21 mouse cellular contexts compared by ENCODE assay signal in the genomic region with DNA sequence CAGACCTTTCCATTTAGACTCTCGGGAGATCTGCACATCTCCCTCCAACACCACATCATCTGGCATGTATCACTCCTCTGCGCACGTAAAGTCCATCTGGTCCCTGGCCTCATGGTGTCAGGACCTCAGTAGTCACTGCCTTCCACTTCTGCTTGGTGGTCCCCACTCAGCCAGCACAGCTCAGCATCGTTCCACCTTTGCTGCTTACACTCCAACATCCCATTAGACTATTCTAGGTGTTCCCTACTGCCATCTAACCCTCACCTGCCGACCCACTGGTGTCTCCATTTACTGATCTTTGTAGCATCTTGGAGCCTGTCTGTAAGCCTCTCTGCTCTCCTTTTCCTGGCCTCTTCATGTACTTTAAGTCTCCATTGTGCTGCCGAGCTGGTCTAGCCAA.
DNase-seq lines count a peak whose midpoint lies in the region; ATAC-seq lines count a peak whose summit lies in the region.
"Had no signal": no experiment of that assay in that cellular context is flagged by ENCODE, and none has a peak within 500 bp of the region (broad histone marks: within the 10 kb centered on the region; RNA-seq: fewer than 3 reads in every experiment).

No protein-coding gene starts in this region.

- DNase-seq in heart, embryonic 10.5 days (ENCODE audit: low spot score) = peak; percentile 58
- no peak for DNase-seq in heart, postnatal 14 days
- no peak for DNase-seq in midbrain, embryonic 10.5 days (ENCODE audit: low spot score)
- DNase-seq: adrenal gland, adult 2 months; adrenal gland, postnatal 10 days; adrenal gland, postnatal 25 days; cerebellum, adult 11 months; cerebellum, adult 18-20 months; cerebellum, adult 8-10 months; cerebellum, adult 9-11 months; cerebellum, postnatal 14 days; cerebellum, postnatal 36 days; embryo, embryonic 11 days had no signal

- no peaks in the 10 kb centered on the region for H3K36me3 ChIP-seq in heart, embryonic 10.5 days
- no peaks in the 10 kb centered on the region for H3K36me3 ChIP-seq in midbrain, embryonic 10.5 days
- no peaks in the 10 kb centered on the region for H3K36me3 ChIP-seq in midbrain, embryonic 16.5 days (ENCODE audit: control insufficient read depth, insufficient read depth, low read length)
- H3K36me3 ChIP-seq: embryonic facial prominence, embryonic 13.5 days; embryonic facial prominence, embryonic 15.5 days; forebrain, embryonic 10.5 days; forebrain, embryonic 12.5 days had no signal

- no peak overlapping the region for H3K27ac ChIP-seq in heart, embryonic 10.5 days
- H3K27ac ChIP-seq in midbrain, embryonic 10.5 days (replicated peaks) = 0 out of 2 replicates have a peak overlapping the region, but pooled peaks have one; percentile 28
- H3K27ac ChIP-seq in midbrain, embryonic 16.5 days (ENCODE audit: low read length) = no peak overlapping the region
- H3K27ac ChIP-seq: embryonic facial prominence, embryonic 13.5 days; embryonic facial prominence, embryonic 15.5 days; forebrain, embryonic 10.5 days; forebrain, embryonic 12.5 days had no signal

- H3K4me2 ChIP-seq in midbrain, embryonic 16.5 days (ENCODE audit: low read length) = no peak overlapping the region
- H3K4me2 ChIP-seq: embryonic facial prominence, embryonic 13.5 days; embryonic facial prominence, embryonic 15.5 days; forebrain, embryonic 12.5 days had no signal

- H3K27me3 ChIP-seq in heart, embryonic 10.5 days (ENCODE audit: insufficient read depth, poor library complexity, severe bottlenecking) = no peaks in the 10 kb centered on the region
- H3K27me3 ChIP-seq in midbrain, embryonic 10.5 days (ENCODE audit: low read depth, poor library complexity, severe bottlenecking) = peaks cover 70% of the 10 kb centered on the region
- H3K27me3 ChIP-seq in midbrain, embryonic 16.5 days (ENCODE audit: control insufficient read depth, insufficient read depth, low read depth, low read length) = no peaks in the 10 kb centered on the region
- H3K27me3 ChIP-seq: embryonic facial prominence, embryonic 13.5 days; embryonic facial prominence, embryonic 15.5 days had no signal

- H3K4me3 ChIP-seq in heart, embryonic 10.5 days = no peak overlapping the region
- H3K4me3 ChIP-seq in midbrain, embryonic 10.5 days = no peak overlapping the region
- no peak overlapping the region for H3K4me3 ChIP-seq in midbrain, embryonic 16.5 days (ENCODE audit: low read depth, low read length)
- H3K4me3 ChIP-seq: embryonic facial prominence, embryonic 13.5 days; embryonic facial prominence, embryonic 15.5 days; erythroblast, embryonic 14.5 days; forebrain, embryonic 10.5 days; forebrain, embryonic 12.5 days had no signal

- ATAC-seq in midbrain, embryonic 16.5 days = no peak
- ATAC-seq: forebrain, embryonic 14.5 days; forebrain, embryonic 16.5 days had no signal

- no peaks in the 10 kb centered on the region for H3K4me1 ChIP-seq in heart, embryonic 10.5 days
- peaks cover 50% of the 10 kb centered on the region for H3K4me1 ChIP-seq in midbrain, embryonic 10.5 days
- 0 out of 2 replicates have a peak, but pooled peaks cover 3% of the 10 kb centered on the region for H3K4me1 ChIP-seq in midbrain, embryonic 16.5 days (ENCODE audit: control insufficient read depth, insufficient read depth, low read length)
- H3K4me1 ChIP-seq: embryonic facial prominence, embryonic 15.5 days had no signal

- no peak overlapping the region for H3K9ac ChIP-seq in midbrain, embryonic 16.5 days (ENCODE audit: low read depth, low read length)
- H3K9ac ChIP-seq: embryonic facial prominence, embryonic 13.5 days; embryonic facial prominence, embryonic 15.5 days; forebrain, embryonic 12.5 days had no signal

- no peaks in the 10 kb centered on the region for H3K9me3 ChIP-seq in heart, embryonic 10.5 days
- no peaks in the 10 kb centered on the region for H3K9me3 ChIP-seq in midbrain, embryonic 10.5 days (replicated peaks)
- H3K9me3 ChIP-seq in midbrain, embryonic 16.5 days (replicated peaks; ENCODE audit: control insufficient read depth, low read length, poor library complexity, severe bottlenecking) = no peaks in the 10 kb centered on the region
- H3K9me3 ChIP-seq: embryonic facial prominence, embryonic 13.5 days; embryonic facial prominence, embryonic 15.5 days; forebrain, embryonic 10.5 days; forebrain, embryonic 12.5 days had no signal

- WGBS in heart, embryonic 10.5 days = 83% methylated on average over 6 of the region's 6 CpGs
- 93% methylated on average over 6 of the region's 6 CpGs for WGBS in midbrain, embryonic 10.5 days
- 92% methylated on average over 6 of the region's 6 CpGs for WGBS in midbrain, embryonic 16.5 days

- intact Hi-C loops in heart, postnatal 14 days (cut with DNase I) = no loop called here
